Mouse (Mus musculus): ENCODE results near the gene Tctex1d1.

Tctex1d1 gene

GRCm38 (mm10) chr4:102986173-102986572, 7.8 kb downstream of the Tctex1d1 start:
- POLR2A ChIA-PET = interaction anchor here in 1 of 4 experiments (0.9 to 1.0 kb wide), 2 partner anchors 10 to 1098 kb away, joined by 3 read pairs; no protein-coding TSS in a partner anchor
- CTCF ChIA-PET = interaction anchor here in 2 of 4 experiments (0.6 to 1.2 kb wide), 5 partner anchors 45 to 1273 kb away, joined by 3 to 5 read pairs (median 3); no protein-coding TSS in a partner anchor

GRCm38 (mm10) chr4:102986917-102987316, 8.5 kb downstream of the Tctex1d1 start:
- CTCF ChIA-PET = interaction anchor here in 2 of 4 experiments (0.6 to 1.2 kb wide), 4 partner anchors 10 to 160 kb away, joined by 3 to 8 read pairs (median 4); no protein-coding TSS in a partner anchor
- POLR2A ChIA-PET = interaction anchor here in 1 of 4 experiments (0.6 to 1.4 kb wide), 3 partner anchors 185 to 1098 kb away, joined by 3 to 4 read pairs (median 3); no protein-coding TSS in a partner anchor

- ChIA-PET POLR2A (interaction anchor here in 1 of 4 experiments (1.0 to 1.4 kb wide), 2 partner anchors 185 to 1099 kb away, joined by 3 read pairs; no protein-coding TSS in a partner anchor), CTCF (interaction anchor here in 2 of 4 experiments (0.6 to 1.2 kb wide), 2 partner anchors 9 to 159 kb away, joined by 5 to 8 read pairs; no protein-coding TSS in a partner anchor)
Measured at GRCm38 (mm10) chr4:102987325-102987724, 8.9 kb downstream of the Tctex1d1 start.

GRCm38 (mm10) chr4:102987756-102988155, 9.3 kb downstream of the Tctex1d1 start:
- ChIA-PET POLR2A (interaction anchor here in 1 of 4 experiments (1.4 kb wide), 1 partner anchor 185 kb away, joined by 3 read pairs; no protein-coding TSS in a partner anchor), CTCF (interaction anchor here in 1 of 4 experiments (0.6 kb wide), 1 partner anchor 9 kb away, joined by 8 read pairs; no protein-coding TSS in a partner anchor)

- ChIA-PET POLR2A (interaction anchor here in 1 of 4 experiments (1.2 kb wide), 1 partner anchor 127 kb away, joined by 4 read pairs; the partner anchor contains the start of gene Wdr78), CTCF (interaction anchor here in 1 of 4 experiments (0.6 kb wide), 1 partner anchor 1736 kb away, joined by 5 read pairs; no protein-coding TSS in a partner anchor)
Measured at GRCm38 (mm10) chr4:102988526-102988925, 10.1 kb downstream of the Tctex1d1 start.

- POLR2A ChIA-PET = interaction anchor here in 2 of 4 experiments (0.7 to 1.2 kb wide), 3 partner anchors 126 to 539 kb away, joined by 3 to 4 read pairs (median 3); partner anchors contain the start of gene Wdr78 (in 1 of the 2)
- CTCF ChIA-PET = no interaction called here
Measured at GRCm38 (mm10) chr4:102989391-102989790, 11.0 kb downstream of the Tctex1d1 start.

- CTCF ChIA-PET = no interaction called here
- POLR2A ChIA-PET = interaction anchor here in 1 of 4 experiments (1.2 kb wide), 1 partner anchor 131 kb away, joined by 3 read pairs; no protein-coding TSS in a partner anchor
Measured at GRCm38 (mm10) chr4:102990016-102990415, 11.6 kb downstream of the Tctex1d1 start.

- POLR2A ChIA-PET = interaction anchor here in 1 of 4 experiments (1.0 kb wide), 1 partner anchor 13 kb away, joined by 3 read pairs; the partner anchor contains the start of gene Tctex1d1
Measured at GRCm38 (mm10) chr4:102990595-102991340, 12.4 kb downstream of the Tctex1d1 start.

GRCm38 (mm10) chr4:102991685-102992084, 13.3 kb downstream of the Tctex1d1 start:
- ChIA-PET CTCF (interaction anchor here in 1 of 4 experiments (0.7 kb wide), 2 partner anchors 1274 to 1833 kb away, joined by 3 to 5 read pairs; no protein-coding TSS in a partner anchor), POLR2A (interaction anchor here in 1 of 4 experiments (1.0 kb wide), 1 partner anchor 14 kb away, joined by 3 read pairs; the partner anchor contains the start of gene Tctex1d1)

More at GRCm38 (mm10) chr4:102990595-102991340, 12.4 kb downstream of the Tctex1d1 start:
- CTCF ChIA-PET = no interaction called here

- POLR2A ChIA-PET = no interaction called here
Measured at GRCm38 (mm10) chr4:103004681-103005080, 26.3 kb downstream of the Tctex1d1 start.

GRCm38 (mm10) chr4:103005190-103005945, 27.0 kb downstream of the Tctex1d1 start:
- POLR2A ChIA-PET = no interaction called here
- CTCF ChIA-PET = interaction anchor here in 1 of 4 experiments (0.6 kb wide), 1 partner anchor 565 kb away, joined by 5 read pairs; no protein-coding TSS in a partner anchor

More at GRCm38 (mm10) chr4:103004681-103005080, 26.3 kb downstream of the Tctex1d1 start:
- CTCF ChIA-PET = interaction anchor here in 1 of 4 experiments (0.6 kb wide), 1 partner anchor 310 kb away, joined by 3 read pairs; no protein-coding TSS in a partner anchor

GRCm38 (mm10) chr4:103006266-103006665, 27.9 kb downstream of the Tctex1d1 start:
- ChIA-PET CTCF (no interaction called here), POLR2A (no interaction called here)

- ChIA-PET CTCF (interaction anchor here in 1 of 4 experiments (0.6 kb wide), 1 partner anchor 1798 kb away, joined by 4 read pairs; no protein-coding TSS in a partner anchor), POLR2A (no interaction called here)
Measured at GRCm38 (mm10) chr4:103006943-103007418, 28.6 kb downstream of the Tctex1d1 start.

- ChIA-PET CTCF (no interaction called here), POLR2A (interaction anchor here in 2 of 4 experiments (0.5 to 0.6 kb wide), 2 partner anchors 8 to 171 kb away, joined by 3 to 4 read pairs; no protein-coding TSS in a partner anchor)
Measured at GRCm38 (mm10) chr4:103010734-103011133, 32.3 kb downstream of the Tctex1d1 start.

- CTCF ChIA-PET = no interaction called here
- POLR2A ChIA-PET = interaction anchor here in 1 of 4 experiments (1.1 kb wide), 1 partner anchor 20 kb away, joined by 3 read pairs; no protein-coding TSS in a partner anchor
Measured at GRCm38 (mm10) chr4:103011823-103012222, 33.4 kb downstream of the Tctex1d1 start.

GRCm38 (mm10) chr4:103013490-103013889, 35.1 kb downstream of the Tctex1d1 start:
- CTCF ChIA-PET = no interaction called here
- POLR2A ChIA-PET = no interaction called here

- ChIA-PET POLR2A (no interaction called here), CTCF (no interaction called here)
Measured at GRCm38 (mm10) chr4:103026621-103027020, 48.2 kb downstream of the Tctex1d1 start, which contains the start of gene Insl5. TSS of gene Insl5 (minus strand) at chr4:103026842.

- POLR2A ChIA-PET = interaction anchor here in 2 of 4 experiments (0.6 to 1.1 kb wide), 2 partner anchors 87 to 815 kb away, joined by 3 to 7 read pairs; partner anchors contain the start of genes Mier1 (in 1 of the 2) and Wdr78 (in 1 of the 2)
- CTCF ChIA-PET = no interaction called here
Measured at GRCm38 (mm10) chr4:103027745-103028144, 49.3 kb downstream of the Tctex1d1 start.
